Mouse (Mus musculus) heart, postnatal 0 days (tissue): ENCODE measurements around the gene Ppme1. TPM values are rescaled to one million over a fixed set of nuclear protein-coding genes. Genes with fewer than 3 reads are reported as not detected.

Experiments
- ATAC-seq: fragments of 200-750 bp; cut with Nextera tagmentation; 2 replicates; pipeline ENCODE4 v1.8.0; 2017; ENCODE audit warnings: low read depth, moderate number of reproducible peaks, moderate library complexity; ENCODE audit not compliant: insufficient read depth
- DNase-seq: peaks from one replicate; pipeline ENCODE4 v3.0.0-alpha.2; 2016; ENCODE audit warnings: low spot score
- H3K27ac ChIP-seq: fragments of 300-500 bp; sonication (generic); 2 replicates; pipeline ENCODE4 v1.5.1; 2014; ENCODE audit warnings: low read depth, mild to moderate bottlenecking
- H3K27me3 ChIP-seq: fragments of 300-500 bp; sonication (generic); 2 replicates; pipeline ENCODE4 v1.6.1; 2014; ENCODE audit warnings: low read length, mixed read lengths; ENCODE audit not compliant: control insufficient read depth, insufficient read depth
- H3K36me3 ChIP-seq: fragments of 300-500 bp; sonication (generic); replicated peaks from 2 replicates; pipeline ENCODE4 v1.6.1; 2014; ENCODE audit warnings: low read length, mixed read lengths; ENCODE audit not compliant: control insufficient read depth, insufficient read depth
- H3K4me1 ChIP-seq: fragments of 300-500 bp; sonication (generic); 2 replicates; pipeline ENCODE4 v1.6.1; 2014; ENCODE audit warnings: antibody characterized with exemption; ENCODE audit not compliant: control insufficient read depth, insufficient read depth
- H3K4me2 ChIP-seq: fragments of 300-500 bp; sonication (generic); 2 replicates; pipeline ENCODE4 v1.6.1; 2014; ENCODE audit warnings: low read depth, mild to moderate bottlenecking, low read length, moderate library complexity
- H3K4me3 ChIP-seq: fragments of 300-500 bp; sonication (generic); 2 replicates; pipeline ENCODE4 v1.5.1; 2014; ENCODE audit warnings: low read depth, low read length
- H3K9ac ChIP-seq: fragments of 300-500 bp; sonication (generic); replicated peaks from 2 replicates; pipeline ENCODE4 v1.6.1; 2014; ENCODE audit warnings: low read depth, low read length, mixed read lengths
- H3K9me3 ChIP-seq: fragments of 300-500 bp; sonication (generic); replicated peaks from 2 replicates; pipeline ENCODE4 v1.6.1; 2016; ENCODE audit warnings: low read length; ENCODE audit not compliant: control insufficient read depth
- CTCF ChIP-seq: IDR thresholded peaks from 2 replicates; pipeline ENCODE4 v1.5.1; 2016; ENCODE audit warnings: antibody characterized with exemption, control low read depth, low read depth
- EP300 ChIP-seq: IDR thresholded peaks from 2 replicates; pipeline ENCODE4 v1.6.1; 2016; ENCODE audit warnings: antibody characterized with exemption, low read depth
- WGBS: fragments of 180-500 bp; shearing (Covaris S2); extraction: QIAGEN DNeasy Blood & Tissue Kit; methylation state at CpG from one replicate; pipeline ENCODE4 v1.1.7; 2014; 5-methylcytosine and 5-hydroxymethylcytosine counted together
- polyA plus RNA-seq: library from polyadenylated mRNA; unstranded; fragments of >200 nt; fragmentation: Nextera tagmentation; extraction: Ambion mirVana; gene quantifications from 2 replicates; pipeline ENCODE4 v1.2.1, GENCODE M21; 2015
- total RNA-seq: library from RNA; depleted of rRNA; stranded (reverse); fragments of >200 nt; gene quantifications from 2 replicates; pipeline ENCODE4 v1.2.3, GENCODE M21; 2014; ENCODE audit warnings: low replicate concordance

The Ppme1 gene
- total and polyA plus RNA-seq, 2 experiments from 2014 or later = 48.7 to 80.3 TPM

DNA sequence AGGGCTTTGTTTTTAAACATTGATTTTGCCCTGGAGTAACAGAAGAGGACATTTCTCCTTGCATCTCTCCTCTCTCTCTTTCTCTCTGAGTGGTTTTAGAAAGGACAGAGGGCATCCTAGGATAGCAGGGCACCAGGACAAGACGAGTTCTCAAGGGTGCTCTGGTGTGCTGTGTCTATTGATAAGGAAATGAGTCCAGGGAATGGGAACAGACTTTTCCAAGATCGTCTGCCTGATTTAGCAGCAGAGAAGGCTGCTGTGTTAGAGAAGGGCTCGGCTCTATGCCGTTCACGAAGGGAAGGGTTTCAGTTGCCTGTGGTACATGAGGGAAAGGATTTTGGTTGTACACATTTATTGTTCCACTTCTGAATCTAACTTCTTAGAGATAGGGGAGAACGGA, 62.4 kb downstream of the Ppme1 start:
- 26% methylated on average over 6 of the region's 6 CpGs for WGBS
- Histone ChIP-seq H3K9me3 (no peaks in the 10 kb centered on the region), H3K36me3 (no peaks in the 10 kb centered on the region), H3K9ac (no peak overlapping the region), H3K4me2 (no peak overlapping the region), H3K4me3 (no peak overlapping the region), H3K27ac (no peak overlapping the region), H3K4me1 (peaks cover 7% of the 10 kb centered on the region; the same call in 1 of the 2 replicates), H3K27me3 (no peaks in the 10 kb centered on the region)
- TF ChIP-seq EP300 = no peak
- TF ChIP-seq CTCF = no peak
- DNase-seq (no peak), ATAC-seq (no peak)

GRCm38 (mm10) chr7:100309216-100309615, 62.9 kb downstream of the Ppme1 start:
- Histone ChIP-seq H3K36me3 (no peaks in the 10 kb centered on the region), H3K4me2 (no peak overlapping the region), H3K4me3 (no peak overlapping the region), H3K9ac (no peak overlapping the region), H3K9me3 (no peaks in the 10 kb centered on the region), H3K4me1 (peaks cover 7% of the 10 kb centered on the region; the same call in 1 of the 2 replicates), H3K27me3 (no peaks in the 10 kb centered on the region), H3K27ac (no peak overlapping the region)
- 26% methylated on average over 1 of the region's 1 CpGs for WGBS
- ATAC-seq (no peak), DNase-seq (no peak)
- TF ChIP-seq EP300 = no peak
- no peak for TF ChIP-seq CTCF

DNA sequence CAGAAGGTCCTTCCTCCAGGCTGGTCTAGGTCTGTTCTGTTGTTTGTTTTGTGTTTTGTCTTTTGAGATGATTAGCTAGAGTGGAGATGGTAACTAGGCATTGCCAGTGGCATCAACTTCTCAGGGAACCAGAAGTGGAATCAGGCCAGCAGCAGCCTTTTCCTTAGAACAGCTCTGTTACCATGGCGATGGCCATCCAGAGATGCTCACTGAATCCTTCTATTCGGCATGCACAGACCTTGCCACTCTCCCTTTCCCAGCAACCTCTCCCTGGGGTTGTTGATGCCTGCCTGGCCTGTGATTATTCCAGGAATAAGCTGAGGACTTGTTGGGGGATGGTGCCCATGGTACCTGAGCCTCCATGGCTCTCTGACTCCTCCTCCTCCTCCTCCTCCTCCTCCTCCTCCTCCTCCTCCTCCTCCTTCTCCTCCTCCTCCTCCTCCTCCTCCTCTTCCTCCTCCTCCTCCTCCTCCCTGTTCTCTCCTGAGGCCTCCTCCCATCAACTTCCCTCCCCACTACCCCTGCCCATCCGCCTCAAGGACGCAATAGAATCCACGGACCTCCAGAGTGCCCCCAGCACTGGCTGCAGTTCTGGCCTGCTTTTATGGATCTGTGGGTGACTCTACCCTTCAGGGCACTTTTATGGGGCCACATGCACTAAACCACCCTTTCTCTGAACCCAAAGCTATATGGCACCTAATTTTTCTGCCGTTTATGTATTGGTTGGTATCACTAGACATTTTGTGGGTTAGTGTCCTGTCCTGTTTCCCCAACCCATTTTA, 64.0 kb downstream of the Ppme1 start:
- no peak overlapping the region for H3K4me3 ChIP-seq
- peaks cover 7% of the 10 kb centered on the region; the same call in 1 of the 2 replicates for H3K4me1 ChIP-seq
- DNase-seq = no peak
- no peaks in the 10 kb centered on the region for H3K9me3 ChIP-seq
- 86% methylated on average over 6 of the region's 6 CpGs for WGBS
- H3K27ac ChIP-seq = no peak overlapping the region
- no peak for ATAC-seq
- no peak for TF ChIP-seq CTCF
- TF ChIP-seq EP300 = no peak
- no peak overlapping the region for H3K9ac ChIP-seq
- no peaks in the 10 kb centered on the region for H3K27me3 ChIP-seq
- H3K36me3 ChIP-seq = no peaks in the 10 kb centered on the region
- H3K4me2 ChIP-seq = no peak overlapping the region

DNA sequence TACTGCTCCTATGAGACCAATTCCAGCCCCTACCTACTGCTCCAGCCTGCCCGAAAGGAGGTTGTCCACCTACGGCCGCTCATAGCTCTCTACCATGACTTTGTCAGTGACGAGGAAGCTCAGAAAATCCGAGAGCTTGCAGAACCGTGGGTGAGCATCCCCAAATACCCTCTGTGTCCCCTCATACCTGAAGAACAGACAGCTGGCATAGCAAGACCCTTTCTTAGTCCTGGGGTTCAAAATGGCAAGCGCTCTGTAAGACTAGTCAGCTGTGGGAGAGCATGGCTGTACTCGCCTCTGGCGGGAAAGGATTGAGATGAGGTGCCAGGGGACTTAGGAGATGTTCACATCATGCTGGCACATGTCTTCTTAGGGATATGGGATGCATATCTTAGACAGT, 66.2 kb downstream of the Ppme1 start:
- no peak overlapping the region for H3K4me2 ChIP-seq
- no peak for TF ChIP-seq CTCF
- no peak for TF ChIP-seq EP300
- ATAC-seq (no peak), DNase-seq (no peak)
- no peaks in the 10 kb centered on the region for H3K9me3 ChIP-seq
- whole genome bisulfite sequencing = 90% methylated on average over 9 of the region's 9 CpGs
- H3K27ac ChIP-seq = no peak overlapping the region
- no peak overlapping the region for H3K4me3 ChIP-seq
- peaks cover 20% of the 10 kb centered on the region for H3K4me1 ChIP-seq
- H3K9ac ChIP-seq = no peak overlapping the region
- H3K27me3 ChIP-seq = no peaks in the 10 kb centered on the region
- no peaks in the 10 kb centered on the region for H3K36me3 ChIP-seq

DNA sequence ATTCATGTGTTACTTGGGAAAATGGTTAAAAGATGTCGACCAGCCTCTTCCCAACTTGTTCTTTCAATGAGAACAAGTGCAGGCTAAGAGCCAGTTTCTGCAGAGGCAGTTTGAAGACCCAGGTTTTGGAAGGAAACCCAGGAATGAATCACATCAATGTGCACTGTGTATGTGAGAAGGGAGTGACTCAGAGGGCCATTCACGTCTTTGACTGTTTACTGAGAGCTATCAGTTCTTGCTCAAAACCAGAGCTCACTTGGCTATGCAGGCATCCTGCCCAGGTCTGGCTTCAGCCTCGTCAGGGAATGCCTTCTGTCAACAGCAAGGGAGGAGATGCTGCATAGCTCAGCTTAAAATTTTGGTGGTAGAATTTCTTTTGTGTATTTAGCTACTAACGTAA, 69.8 kb downstream of the Ppme1 start:
- peak; percentile 83 for ATAC-seq
- Histone ChIP-seq H3K4me1 (peaks cover 16% of the 10 kb centered on the region), H3K27me3 (no peaks in the 10 kb centered on the region), H3K9ac (no peak overlapping the region), H3K4me2 (no peak overlapping the region), H3K9me3 (no peaks in the 10 kb centered on the region), H3K4me3 (no peak overlapping the region), H3K36me3 (no peaks in the 10 kb centered on the region), H3K27ac (peak overlapping the region; percentile 69)
- 30% methylated on average over 4 of the region's 4 CpGs for WGBS
- TF ChIP-seq CTCF (no peak), EP300 (no peak)
- peak; percentile 83 for DNase-seq

- no peak overlapping the region for H3K4me3 ChIP-seq
- no peak overlapping the region; the same call in 1 of the 2 replicates for H3K4me2 ChIP-seq
- no peak for TF ChIP-seq CTCF
- no peak for TF ChIP-seq EP300
- ATAC-seq (no peak), DNase-seq (no peak)
- H3K9ac ChIP-seq = no peak overlapping the region
- no peaks in the 10 kb centered on the region for H3K36me3 ChIP-seq
- H3K9me3 ChIP-seq = no peaks in the 10 kb centered on the region
- WGBS = 49% methylated on average over 3 of the region's 3 CpGs
- no peaks in the 10 kb centered on the region for H3K27me3 ChIP-seq
- peak overlapping the region; percentile 69; the same call in 1 of the 2 replicates for H3K27ac ChIP-seq
- peaks cover 16% of the 10 kb centered on the region for H3K4me1 ChIP-seq
Measured at GRCm38 (mm10) chr7:100301390-100301789, 70.7 kb downstream of the Ppme1 start.
